Mouse (Mus musculus) small intestine, adult 2 months (tissue): ENCODE measurements around the gene Clcf1.

ENCODE experiments used
- CTCF ChIP-seq: fragments of 200-500 bp; IDR thresholded peaks from 2 replicates; pipeline ENCODE4 v1.5.1; 2012; ENCODE audit warnings: low read depth, mild to moderate bottlenecking, control low read depth, inconsistent platforms, low read length, moderate library complexity, mixed read lengths; ENCODE audit not compliant: insufficient replicate concordance, insufficient read length; ENCODE audit errors: extremely low read depth
- POLR2A ChIP-seq: fragments of 200-500 bp; IDR thresholded peaks from 2 replicates; pipeline ENCODE4 v1.6.1; 2012; ENCODE audit warnings: low read depth, mild to moderate bottlenecking, control low read depth, inconsistent platforms, low read length, moderate library complexity

GRCm38 (mm10) chr19:4183689-4184088, 30.3 kb upstream of the Clcf1 start:
- no peak for TF ChIP-seq CTCF
- no peak for TF ChIP-seq POLR2A
